Comparison of ENCODE assay signal across 8 mouse cellular contexts in genomic region chr14:52019051-52019589, GRCm38 (mm10). TPM values are rescaled to one million over a fixed set of nuclear protein-coding genes. Genes with fewer than 3 reads are reported as not detected.
DNase-seq lines count a peak whose midpoint lies in the region; ATAC-seq and TF ChIP-seq lines count a peak whose summit lies in the region.

No protein-coding gene starts in this region.

- H3K4me2 ChIP-seq in embryonic facial prominence, embryonic 11.5 days (ENCODE audit: low read depth, low read length): peak overlapping the region; percentile 78
- H3K4me2 ChIP-seq in intestine, embryonic 14.5 days (ENCODE audit: low read length): peak overlapping the region; percentile 71

- ATAC-seq in embryonic facial prominence, embryonic 11.5 days (replicated peaks; ENCODE audit: insufficient number of reproducible peaks, low FRiP score, low TSS enrichment, low read depth): no peak
- no peak; the same call in 1 of the 2 replicates for ATAC-seq in intestine, embryonic 14.5 days (replicated peaks; ENCODE audit: low FRiP score, low TSS enrichment, low read depth)
- peak; percentile 15 for ATAC-seq in monocyte, adult 5-6 weeks (replicated peaks; ENCODE audit: insufficient number of reproducible peaks, low FRiP score, low TSS enrichment, poor library complexity, severe bottlenecking)

- peak; percentile 75 for TF ChIP-seq CTCF in layer of hippocampus, adult 2 months (conservative IDR thresholded peaks at IDR 0.05)

- 38% methylated on average over 12 of the region's 12 CpGs for WGBS in embryonic facial prominence, embryonic 11.5 days
- 32% methylated on average over 12 of the region's 12 CpGs for WGBS in intestine, embryonic 14.5 days

- peak overlapping the region; percentile 90 for H3K9ac ChIP-seq in embryonic facial prominence, embryonic 11.5 days (replicated peaks; ENCODE audit: low read length)
- H3K9ac ChIP-seq in intestine, embryonic 14.5 days (ENCODE audit: low read length): peak overlapping the region; percentile 91

- no peaks in the 10 kb centered on the region; the same call in 1 of the 2 replicates for H3K36me3 ChIP-seq in embryonic facial prominence, embryonic 11.5 days (replicated peaks; ENCODE audit: control insufficient read depth, insufficient read depth, low read depth, low read length)
- no peaks in the 10 kb centered on the region for H3K36me3 ChIP-seq in intestine, embryonic 14.5 days (ENCODE audit: control insufficient read depth, insufficient read depth, low read length)

- H3K27ac ChIP-seq in layer of hippocampus, adult 2 months: peak overlapping the region; percentile 99
- H3K27ac ChIP-seq in embryonic facial prominence, embryonic 11.5 days (replicated peaks; ENCODE audit: low read depth, low read length): peak overlapping the region; percentile 96
- peak overlapping the region; percentile 98 for H3K27ac ChIP-seq in intestine, embryonic 14.5 days (ENCODE audit: low read depth)

- peaks cover 6% of the 10 kb centered on the region; the same call in 1 of the 2 replicates for H3K4me1 ChIP-seq in embryonic facial prominence, embryonic 11.5 days (ENCODE audit: control insufficient read depth, insufficient read depth, low read length)
- peaks cover 36% of the 10 kb centered on the region for H3K4me1 ChIP-seq in intestine, embryonic 14.5 days (replicated peaks; ENCODE audit: control insufficient read depth, insufficient read depth, low read length)

- DNase-seq in layer of hippocampus, adult 2 months (ENCODE audit: low spot score in 2 of 2): no peak
- DNase-seq in layer of hippocampus, adult 8-10 months (ENCODE audit: low spot score in 2 of 2): no peak
- DNase-seq in embryonic facial prominence, embryonic 11.5 days (ENCODE audit: low spot score): no peak
- no peak for DNase-seq in intestine, embryonic 14.5 days (ENCODE audit: low spot score)
- no peak for DNase-seq in right cerebral cortex, postnatal 4 days
- no peak for DNase-seq in yolk sac, embryonic 10.5 days (ENCODE audit: low spot score)
- no peak for DNase-seq in embryo, embryonic 10 days (ENCODE audit: low spot score)

- H3K9me3 ChIP-seq in embryonic facial prominence, embryonic 11.5 days (replicated peaks; ENCODE audit: control insufficient read depth, low read length): no peaks in the 10 kb centered on the region
- no peaks in the 10 kb centered on the region for H3K9me3 ChIP-seq in intestine, embryonic 14.5 days (ENCODE audit: control insufficient read depth, low read length)

- peak overlapping the region; percentile 90 for H3K4me3 ChIP-seq in layer of hippocampus, adult 2 months
- H3K4me3 ChIP-seq in embryonic facial prominence, embryonic 11.5 days (ENCODE audit: low read depth, low read length): peak overlapping the region; percentile 53
- peak overlapping the region; percentile 62 for H3K4me3 ChIP-seq in intestine, embryonic 14.5 days (ENCODE audit: low read depth, low read length)

- no peaks in the 10 kb centered on the region for H3K27me3 ChIP-seq in embryonic facial prominence, embryonic 11.5 days (ENCODE audit: control insufficient read depth, insufficient read depth, low read length)
- H3K27me3 ChIP-seq in intestine, embryonic 14.5 days (replicated peaks; ENCODE audit: control insufficient read depth, insufficient read depth, low read length): no peaks in the 10 kb centered on the region

RNA-seq across cellular contexts. Expression of gene Zfp219, which starts 1.4 kb away (rescaled TPM):
- total RNA-seq in layer of hippocampus, adult 2 months (2021): 10 to 100 TPM; 46.5 to 46.8 TPM
- total RNA-seq in layer of hippocampus, adult 8-10 months (2022): 10 to 100 TPM; 45.7 to 46.6 (median 45.8) TPM
- polyA plus RNA-seq in embryonic facial prominence, embryonic 11.5 days (2014; fragmentation: Nextera tagmentation; extraction: Ambion mirVana): 54.7 and 63.2 TPM in 2 replicates
- 31.9 and 34.0 TPM in 2 replicates for polyA plus RNA-seq in intestine, embryonic 14.5 days (2014; fragmentation: Nextera tagmentation; extraction: Ambion mirVana)
- 7.1 to 11.0 TPM (median 8.5 TPM) in 3 replicates for total RNA-seq in monocyte, adult 5-6 weeks (2017)

RNA-seq across cellular contexts. Expression of gene Tmem253, which starts 3.7 kb away (rescaled TPM):
- 1 to 10 TPM in 1 of 2 experiments, under 1 TPM in 1; 0.34 to 1.4 TPM for total RNA-seq in layer of hippocampus, adult 2 months (2021)
- 1 to 10 TPM in 2 of 4 experiments, under 1 TPM in 2; 0.74 to 1.7 (median 0.91) TPM for total RNA-seq in layer of hippocampus, adult 8-10 months (2022)
- polyA plus RNA-seq in embryonic facial prominence, embryonic 11.5 days (2014; fragmentation: Nextera tagmentation; extraction: Ambion mirVana): 0.35 and 1.5 TPM in 2 replicates
- polyA plus RNA-seq in intestine, embryonic 14.5 days (2014; fragmentation: Nextera tagmentation; extraction: Ambion mirVana): 6.8 and 8.5 TPM in 2 replicates
- total RNA-seq in monocyte, adult 5-6 weeks (2017): 0.97 TPM in 1 of 3 replicates, not detected in the others

RNA-seq across cellular contexts. Expression of gene Olfr221, which starts 23.1 kb away (rescaled TPM):
- total RNA-seq in layer of hippocampus, adult 2 months (2021): not detected
- total RNA-seq in layer of hippocampus, adult 8-10 months (2022): not detected
- not detected in 2 replicates for polyA plus RNA-seq in embryonic facial prominence, embryonic 11.5 days (2014; fragmentation: Nextera tagmentation; extraction: Ambion mirVana)
- polyA plus RNA-seq in intestine, embryonic 14.5 days (2014; fragmentation: Nextera tagmentation; extraction: Ambion mirVana): not detected in 2 replicates
- not detected in 3 replicates for total RNA-seq in monocyte, adult 5-6 weeks (2017)

RNA-seq across cellular contexts. Expression of gene Arhgef40, which starts 34.6 kb away (rescaled TPM):
- 10 to 100 TPM; 27.9 to 32.2 TPM for total RNA-seq in layer of hippocampus, adult 2 months (2021)
- total RNA-seq in layer of hippocampus, adult 8-10 months (2022): 10 to 100 TPM; 30.3 to 40.9 (median 34.5) TPM
- polyA plus RNA-seq in embryonic facial prominence, embryonic 11.5 days (2014; fragmentation: Nextera tagmentation; extraction: Ambion mirVana): 82.6 and 91.9 TPM in 2 replicates
- polyA plus RNA-seq in intestine, embryonic 14.5 days (2014; fragmentation: Nextera tagmentation; extraction: Ambion mirVana): 80.8 and 86.3 TPM in 2 replicates
- total RNA-seq in monocyte, adult 5-6 weeks (2017): 2.5 to 9.0 TPM (median 3.2 TPM) in 3 replicates
